Mouse (Mus musculus): Measurements from ENCODE around the gene Gm20458. TPM values are rescaled to one million over a fixed set of nuclear protein-coding genes. Genes with fewer than 3 reads are reported as not detected.

Gm20458 gene
- polyA plus RNA-seq, 1 experiment from 2014 or later = 8.1 TPM

- WGBS = 44% methylated on average over 11 of the region's 11 CpGs
- Histone ChIP-seq H3K27ac (ENCODE audit: low read length) (no peak overlapping the region; the same call in 1 of the 2 replicates), H3K4me2 (replicated peaks; ENCODE audit: low read depth, low read length) (no peak overlapping the region)
These were observed 57.8 kb downstream of the Gm20458 start for GRCm38 (mm10) chr2:164518266-164519170.

DNA sequence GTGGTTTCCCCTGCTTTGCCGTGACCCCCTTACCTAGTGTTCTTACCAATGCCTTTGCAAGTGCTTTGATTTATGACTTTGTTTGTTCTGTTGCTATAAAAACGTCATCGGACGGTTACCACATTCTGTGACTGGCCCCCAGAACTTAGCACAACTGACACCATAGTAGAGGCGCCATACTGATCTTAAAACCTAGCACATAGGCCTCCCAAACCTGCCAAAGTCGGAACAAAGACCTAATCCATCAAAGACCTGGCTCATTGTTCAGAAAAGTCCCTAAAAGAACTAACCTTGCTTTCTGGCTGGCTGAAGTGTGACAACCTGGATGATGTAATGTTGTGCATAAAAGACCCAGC, 58.4 kb downstream of the Gm20458 start:
- no peaks in the 10 kb centered on the region for H3K9me3 ChIP-seq (ENCODE audit: low read length)
- no peak overlapping the region for H3K4me3 ChIP-seq (ENCODE audit: low read length)
- 34% methylated on average over 6 of the region's 6 CpGs for WGBS
- no peak for ATAC-seq (ENCODE audit: low FRiP score, low TSS enrichment)
- H3K4me1 ChIP-seq (ENCODE audit: insufficient read depth, low read length) = 0 out of 2 replicates have a peak, but pooled peaks cover 6% of the 10 kb centered on the region
- H3K27ac ChIP-seq (ENCODE audit: low read length) = no peak overlapping the region
- no peaks in the 10 kb centered on the region for H3K36me3 ChIP-seq (ENCODE audit: insufficient read depth, low read length)
- H3K9ac ChIP-seq (replicated peaks; ENCODE audit: low read length) = no peak overlapping the region
- H3K27me3 ChIP-seq (ENCODE audit: insufficient read depth, low read length) = no peaks in the 10 kb centered on the region
- H3K4me2 ChIP-seq (replicated peaks; ENCODE audit: low read depth, low read length) = no peak overlapping the region

More at GRCm38 (mm10) chr2:164518266-164519170, 57.8 kb downstream of the Gm20458 start:
- no peak for ATAC-seq (ENCODE audit: low FRiP score, low TSS enrichment)
- Histone ChIP-seq H3K4me1 (ENCODE audit: insufficient read depth, low read length) (0 out of 2 replicates have a peak, but pooled peaks cover 6% of the 10 kb centered on the region), H3K9me3 (ENCODE audit: low read length) (no peaks in the 10 kb centered on the region), H3K4me3 (ENCODE audit: low read length) (no peak overlapping the region), H3K36me3 (ENCODE audit: insufficient read depth, low read length) (no peaks in the 10 kb centered on the region), H3K27me3 (ENCODE audit: insufficient read depth, low read length) (no peaks in the 10 kb centered on the region), H3K9ac (replicated peaks; ENCODE audit: low read length) (no peak overlapping the region)

GRCm38 (mm10) chr2:164520782-164521181, 60.0 kb downstream of the Gm20458 start:
- H3K4me3 ChIP-seq (ENCODE audit: low read length) = no peak overlapping the region
- peak; percentile 70 for ATAC-seq (ENCODE audit: low FRiP score, low TSS enrichment)
- WGBS = 13% methylated on average over 3 of the region's 3 CpGs

GRCm38 (mm10) chr2:164521841-164522240, 61.1 kb downstream of the Gm20458 start:
- WGBS = 16% methylated on average over 11 of the region's 11 CpGs
- peaks cover 5% of the 10 kb centered on the region; the same call in 1 of the 2 replicates for H3K9me3 ChIP-seq (ENCODE audit: low read length)
- H3K4me1 ChIP-seq (ENCODE audit: insufficient read depth, low read length) = 0 out of 2 replicates have a peak, but pooled peaks cover 6% of the 10 kb centered on the region
- peak overlapping the region; percentile 14 for H3K4me2 ChIP-seq (replicated peaks; ENCODE audit: low read depth, low read length)
- no peak overlapping the region for H3K27ac ChIP-seq (ENCODE audit: low read length)
- no peak for ATAC-seq (ENCODE audit: low FRiP score, low TSS enrichment)
- H3K4me3 ChIP-seq (ENCODE audit: low read length) = no peak overlapping the region
- no peak overlapping the region for H3K9ac ChIP-seq (replicated peaks; ENCODE audit: low read length)
- H3K27me3 ChIP-seq (ENCODE audit: insufficient read depth, low read length) = no peaks in the 10 kb centered on the region
- H3K36me3 ChIP-seq (ENCODE audit: insufficient read depth, low read length) = no peaks in the 10 kb centered on the region

More at GRCm38 (mm10) chr2:164520782-164521181, 60.0 kb downstream of the Gm20458 start:
- Histone ChIP-seq H3K9me3 (ENCODE audit: low read length) (no peaks in the 10 kb centered on the region), H3K4me2 (replicated peaks; ENCODE audit: low read depth, low read length) (no peak overlapping the region), H3K36me3 (ENCODE audit: insufficient read depth, low read length) (no peaks in the 10 kb centered on the region), H3K27ac (ENCODE audit: low read length) (no peak overlapping the region), H3K4me1 (ENCODE audit: insufficient read depth, low read length) (0 out of 2 replicates have a peak, but pooled peaks cover 6% of the 10 kb centered on the region), H3K27me3 (ENCODE audit: insufficient read depth, low read length) (no peaks in the 10 kb centered on the region), H3K9ac (replicated peaks; ENCODE audit: low read length) (no peak overlapping the region)

DNA sequence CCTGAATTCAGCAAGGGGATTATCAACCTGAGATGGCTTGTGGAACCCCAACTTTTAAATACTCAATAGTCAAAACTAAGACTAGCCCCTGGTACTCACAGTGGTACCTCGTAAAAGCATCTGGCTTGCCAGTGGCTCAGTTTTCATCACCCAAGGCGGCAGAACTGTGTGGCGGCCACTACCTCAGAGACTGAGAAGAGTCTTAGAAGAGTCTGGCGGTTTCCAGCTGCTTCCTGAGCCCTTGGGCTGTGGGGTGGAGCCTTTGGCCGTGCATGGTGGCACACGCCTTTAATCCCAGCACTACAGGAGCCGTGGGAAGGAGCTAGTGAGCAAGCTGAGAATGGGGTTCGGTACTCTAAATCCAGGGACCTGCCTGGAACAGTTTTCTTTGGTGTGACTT, 61.5 kb downstream of the Gm20458 start:
- Histone ChIP-seq H3K4me1 (ENCODE audit: insufficient read depth, low read length) (0 out of 2 replicates have a peak, but pooled peaks cover 6% of the 10 kb centered on the region), H3K4me2 (replicated peaks; ENCODE audit: low read depth, low read length) (peak overlapping the region; percentile 14), H3K27me3 (ENCODE audit: insufficient read depth, low read length) (no peaks in the 10 kb centered on the region), H3K36me3 (ENCODE audit: insufficient read depth, low read length) (no peaks in the 10 kb centered on the region), H3K9ac (replicated peaks; ENCODE audit: low read length) (no peak overlapping the region), H3K9me3 (ENCODE audit: low read length) (peaks cover 8% of the 10 kb centered on the region; the same call in 1 of the 2 replicates), H3K4me3 (ENCODE audit: low read length) (no peak overlapping the region), H3K27ac (ENCODE audit: low read length) (no peak overlapping the region)
- ATAC-seq (ENCODE audit: low FRiP score, low TSS enrichment) = no peak
- 27% methylated on average over 8 of the region's 8 CpGs for WGBS

DNA sequence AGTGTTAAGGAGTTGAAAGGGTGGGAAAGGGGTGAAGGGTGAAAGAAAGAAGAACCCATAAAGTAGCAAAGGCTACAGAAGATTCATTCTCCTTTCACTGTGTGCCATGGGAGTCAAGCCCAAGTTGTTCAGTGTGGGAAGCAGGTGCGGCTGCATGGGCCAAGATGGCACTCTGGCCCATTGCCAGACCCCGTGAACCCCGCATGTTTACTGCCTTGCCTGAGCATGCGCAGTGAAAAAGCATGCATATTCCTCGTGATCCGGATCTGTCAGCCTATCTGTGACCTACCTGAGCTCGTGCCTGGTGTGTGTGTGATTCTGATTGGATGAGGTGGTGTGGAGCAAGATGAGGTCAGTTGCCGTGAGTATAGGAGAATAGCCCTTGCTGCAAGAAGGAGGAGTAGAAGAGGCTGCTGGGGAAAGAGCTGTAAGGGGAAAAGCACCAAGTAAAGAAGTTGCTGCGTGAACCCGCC, 62.6 kb downstream of the Gm20458 start:
- H3K27me3 ChIP-seq (ENCODE audit: insufficient read depth, low read length) = no peaks in the 10 kb centered on the region
- 0 out of 2 replicates have a peak, but pooled peaks cover 6% of the 10 kb centered on the region for H3K4me1 ChIP-seq (ENCODE audit: insufficient read depth, low read length)
- no peak for ATAC-seq (ENCODE audit: low FRiP score, low TSS enrichment)
- no peak overlapping the region for H3K4me2 ChIP-seq (replicated peaks; ENCODE audit: low read depth, low read length)
- 89% methylated on average over 10 of the region's 10 CpGs for WGBS
- no peaks in the 10 kb centered on the region for H3K36me3 ChIP-seq (ENCODE audit: insufficient read depth, low read length)
- no peak overlapping the region for H3K4me3 ChIP-seq (ENCODE audit: low read length)
- peaks cover 8% of the 10 kb centered on the region; the same call in 1 of the 2 replicates for H3K9me3 ChIP-seq (ENCODE audit: low read length)
- no peak overlapping the region for H3K9ac ChIP-seq (replicated peaks; ENCODE audit: low read length)
- H3K27ac ChIP-seq (ENCODE audit: low read length) = no peak overlapping the region

- ATAC-seq (ENCODE audit: low FRiP score, low TSS enrichment) = no peak
- Histone ChIP-seq H3K36me3 (ENCODE audit: insufficient read depth, low read length) (no peaks in the 10 kb centered on the region), H3K4me1 (ENCODE audit: insufficient read depth, low read length) (no peaks in the 10 kb centered on the region), H3K27ac (ENCODE audit: low read length) (no peak overlapping the region), H3K9ac (replicated peaks; ENCODE audit: low read length) (no peak overlapping the region), H3K9me3 (ENCODE audit: low read length) (peaks cover 8% of the 10 kb centered on the region; the same call in 1 of the 2 replicates), H3K27me3 (ENCODE audit: insufficient read depth, low read length) (no peaks in the 10 kb centered on the region), H3K4me3 (ENCODE audit: low read length) (no peak overlapping the region), H3K4me2 (replicated peaks; ENCODE audit: low read depth, low read length) (no peak overlapping the region)
- WGBS = 58% methylated on average over 5 of the region's 5 CpGs
These were observed 67.8 kb downstream of the Gm20458 start for GRCm38 (mm10) chr2:164528557-164528956.

GRCm38 (mm10) chr2:164531169-164531568, 70.4 kb downstream of the Gm20458 start:
- no peak overlapping the region for H3K4me3 ChIP-seq (ENCODE audit: low read length)
- H3K9me3 ChIP-seq (ENCODE audit: low read length) = peaks cover 8% of the 10 kb centered on the region; the same call in 1 of the 2 replicates
- no peak overlapping the region for H3K9ac ChIP-seq (replicated peaks; ENCODE audit: low read length)
- no peaks in the 10 kb centered on the region for H3K27me3 ChIP-seq (ENCODE audit: insufficient read depth, low read length)
- no peaks in the 10 kb centered on the region for H3K36me3 ChIP-seq (ENCODE audit: insufficient read depth, low read length)
- WGBS = under 1% methylated on average over 3 of the region's 3 CpGs
- 0 out of 2 replicates have a peak, but pooled peaks have one; percentile 19 for ATAC-seq (ENCODE audit: low FRiP score, low TSS enrichment)
- H3K4me2 ChIP-seq (replicated peaks; ENCODE audit: low read depth, low read length) = no peak overlapping the region
- no peak overlapping the region for H3K27ac ChIP-seq (ENCODE audit: low read length)
- no peaks in the 10 kb centered on the region for H3K4me1 ChIP-seq (ENCODE audit: insufficient read depth, low read length)

DNA sequence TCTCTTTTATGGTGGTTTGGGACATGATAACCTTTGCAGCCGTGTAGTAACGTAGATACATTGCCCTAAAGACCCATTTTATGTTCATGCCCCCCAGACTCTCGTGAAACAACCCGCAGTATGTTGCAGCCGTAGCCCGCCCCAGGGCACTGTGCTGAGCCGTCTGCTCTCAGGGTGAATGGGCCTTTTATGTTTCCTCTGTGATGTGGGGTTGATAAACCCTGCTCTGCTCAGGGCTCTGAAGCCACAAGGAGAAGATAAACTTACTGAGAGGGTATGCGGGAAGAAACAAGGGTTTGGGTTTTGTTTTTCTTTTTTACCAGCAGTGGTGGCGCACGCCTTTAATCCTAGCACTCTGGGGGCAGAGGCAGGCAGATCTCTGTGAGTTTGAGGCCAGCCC, 73.5 kb downstream of the Gm20458 start:
- WGBS = 73% methylated on average over 10 of the region's 10 CpGs
- no peak overlapping the region for H3K4me3 ChIP-seq (ENCODE audit: low read length)
- H3K36me3 ChIP-seq (ENCODE audit: insufficient read depth, low read length) = no peaks in the 10 kb centered on the region
- no peak overlapping the region for H3K27ac ChIP-seq (ENCODE audit: low read length)
- ATAC-seq (ENCODE audit: low FRiP score, low TSS enrichment) = no peak
- H3K27me3 ChIP-seq (ENCODE audit: insufficient read depth, low read length) = no peaks in the 10 kb centered on the region
- no peak overlapping the region for H3K9ac ChIP-seq (replicated peaks; ENCODE audit: low read length)
- H3K9me3 ChIP-seq (ENCODE audit: low read length) = no peaks in the 10 kb centered on the region
- no peaks in the 10 kb centered on the region for H3K4me1 ChIP-seq (ENCODE audit: insufficient read depth, low read length)
- no peak overlapping the region for H3K4me2 ChIP-seq (replicated peaks; ENCODE audit: low read depth, low read length)

- no peaks in the 10 kb centered on the region for H3K36me3 ChIP-seq (ENCODE audit: insufficient read depth, low read length)
- ATAC-seq (ENCODE audit: low FRiP score, low TSS enrichment) = no peak
- no peak overlapping the region for H3K4me2 ChIP-seq (replicated peaks; ENCODE audit: low read depth, low read length)
- no peaks in the 10 kb centered on the region for H3K27me3 ChIP-seq (ENCODE audit: insufficient read depth, low read length)
- WGBS = 81% methylated on average over 4 of the region's 4 CpGs
- H3K9ac ChIP-seq (replicated peaks; ENCODE audit: low read length) = no peak overlapping the region
- H3K4me3 ChIP-seq (ENCODE audit: low read length) = no peak overlapping the region
- H3K4me1 ChIP-seq (ENCODE audit: insufficient read depth, low read length) = 0 out of 2 replicates have a peak, but pooled peaks cover 3% of the 10 kb centered on the region
- H3K9me3 ChIP-seq (ENCODE audit: low read length) = no peaks in the 10 kb centered on the region
- no peak overlapping the region for H3K27ac ChIP-seq (ENCODE audit: low read length)
These were observed 76.2 kb downstream of the Gm20458 start for GRCm38 (mm10) chr2:164537003-164537402.
